Mouse (Mus musculus) spleen, postnatal 4 days (tissue): ENCODE measurements at regions not wholly inside any gene's neighbourhood (a gene's known extent, or its start where the extent isn't known, plus 50 kb on each side); places are given as distances from the start of the nearest gene placed in this dataset.

Source experiments
- DNase-seq, 2 experiments: peaks; one replicate each; pipeline ENCODE4 v3.0.0; 2022; ENCODE audit warnings: low spot score in 2 of 2

- peak; percentile 74 to 91 for DNase-seq
Measured at GRCm38 (mm10) chr15:84616880-84617279, 52.5 kb upstream of the Prr5 start.

- peak; percentile 86 to 97 for DNase-seq
Measured at GRCm38 (mm10) chr15:84613536-84614527, 55.6 kb upstream of the Prr5 start.

GRCm38 (mm10) chr15:84612961-84613360 lies 55.3 kb upstream of the Rtl6 start:
- no peak for DNase-seq

GRCm38 (mm10) chr15:84609825-84610442 lies 52.3 kb upstream of the Rtl6 start:
- peak in 1 of 2 experiments; percentile 29 for DNase-seq

- no peak for DNase-seq
Measured at GRCm38 (mm10) chr15:84609063-84609462, 51.4 kb upstream of the Rtl6 start.
